Mouse (Mus musculus) gastrocnemius, adult 2 months (tissue): ENCODE measurements around the gene Gng10. TPM values are rescaled to one million over a fixed set of nuclear protein-coding genes. Genes with fewer than 3 reads are reported as not detected.

Source experiments
- DNase-seq: peaks from one replicate; pipeline ENCODE4 v3.0.0; 2022
- H3K27ac ChIP-seq: fragments of 200-600 bp; 2 replicates; pipeline ENCODE4 v1.8.1; 2022; ENCODE audit warnings: mild to moderate bottlenecking
- H3K4me3 ChIP-seq: fragments of 200-600 bp; 2 replicates; pipeline ENCODE4 v1.8.1; 2022; ENCODE audit warnings: mild to moderate bottlenecking, moderate library complexity
- CTCF ChIP-seq: fragments of 200-600 bp; IDR thresholded peaks from 2 replicates; pipeline ENCODE4 v1.8.1; 2022; ENCODE audit warnings: antibody characterized with exemption, mild to moderate bottlenecking, moderate library complexity
- intact Hi-C: fragments of 180-260 bp; cut with DNase I; formaldehyde crosslinking; loops from one replicate; pipeline ENCODE4 v1.15.1; 2025
- total RNA-seq, 2 experiments: library from RNA; stranded (reverse); gene quantifications; 2 replicates each; pipeline ENCODE4 v1.2.3; 2021

Gng10 gene
- total RNA-seq, 2 experiments from 2014 or later = 5.2 to 6.7 TPM

- intact Hi-C loops = loop anchor here (1.0 to 5.0 kb wide), 2 partner anchors 14 to 37 kb away; partner anchors contain the start of gene Gng10
- Histone ChIP-seq H3K4me3 (no peak overlapping the region), H3K27ac (no peak overlapping the region)
- peak; percentile 46 for DNase-seq
- TF ChIP-seq CTCF = peak; percentile 57
Measured at GRCm38 (mm10) chr4:59000614-59001013, 34.3 kb upstream of the Gng10 start.

GRCm38 (mm10) chr4:59002948-59003805 is 31.7 kb upstream of the Gng10 start, which contains the start of gene Gm20503:
Gene Gm20503 (plus strand): TSS chr4:59003210.
- no peak for TF ChIP-seq CTCF
- intact Hi-C loops = loop anchor here (5.0 kb wide), 1 partner anchor 34 kb away; the partner anchor contains the start of gene Gng10

GRCm38 (mm10) chr4:59003806-59004200 is 31.1 kb upstream of the Gng10 start:
- intact Hi-C loops = loop anchor here (5.0 kb wide), 1 partner anchor 33 kb away; the partner anchor contains the start of gene Gng10
- H3K27ac ChIP-seq = peak overlapping the region; percentile 97

More at GRCm38 (mm10) chr4:59002948-59003805, 31.7 kb upstream of the Gng10 start, which contains the start of gene Gm20503:
- Histone ChIP-seq H3K4me3 (peak within 1 kb of the TSS; percentile 92), H3K27ac (peak within 1 kb of the TSS; percentile 97)
- DNase-seq = peak; percentile 97

GRCm38 (mm10) chr4:59006211-59006610 is 28.7 kb upstream of the Gng10 start:
- intact Hi-C loops = no loop called here
- H3K27ac ChIP-seq = peak overlapping the region; percentile 97
- peak overlapping the region; percentile 39 for H3K4me3 ChIP-seq
- DNase-seq = no peak
- no peak for TF ChIP-seq CTCF

More at GRCm38 (mm10) chr4:59003806-59004200, 31.1 kb upstream of the Gng10 start:
- DNase-seq = no peak
- no peak for TF ChIP-seq CTCF
- H3K4me3 ChIP-seq = peak overlapping the region; percentile 92

GRCm38 (mm10) chr4:59007016-59007415 is 27.9 kb upstream of the Gng10 start:
- peak overlapping the region; percentile 39 for H3K4me3 ChIP-seq
- peak overlapping the region; percentile 97 for H3K27ac ChIP-seq
- intact Hi-C loops = no loop called here
- TF ChIP-seq CTCF = no peak
- peak; percentile 31 for DNase-seq

GRCm38 (mm10) chr4:59007974-59008373 is 26.9 kb upstream of the Gng10 start:
- no peak for TF ChIP-seq CTCF
- no peak overlapping the region for H3K4me3 ChIP-seq
- peak overlapping the region; percentile 97; the same call in 1 of the 2 replicates for H3K27ac ChIP-seq
- DNase-seq = no peak
- intact Hi-C loops = no loop called here

GRCm38 (mm10) chr4:59009186-59009585 is 25.7 kb upstream of the Gng10 start:
- intact Hi-C loops = no loop called here
- Histone ChIP-seq H3K27ac (no peak overlapping the region), H3K4me3 (no peak overlapping the region)
- no peak for TF ChIP-seq CTCF
- DNase-seq = no peak

GRCm38 (mm10) chr4:59009696-59010095 is 25.2 kb upstream of the Gng10 start:
- H3K4me3 ChIP-seq = no peak overlapping the region
- DNase-seq = no peak
- TF ChIP-seq CTCF = no peak
- H3K27ac ChIP-seq = no peak overlapping the region
- intact Hi-C loops = no loop called here

GRCm38 (mm10) chr4:59011446-59011845 is 23.4 kb upstream of the Gng10 start:
- H3K27ac ChIP-seq = 0 out of 2 replicates have a peak overlapping the region, but pooled peaks have one; percentile 20
- no peak for DNase-seq
- intact Hi-C loops = no loop called here
- no peak for TF ChIP-seq CTCF
- no peak overlapping the region for H3K4me3 ChIP-seq

- peak overlapping the region; percentile 77 for H3K27ac ChIP-seq
- H3K4me3 ChIP-seq = no peak overlapping the region
- DNase-seq = peak; percentile 71
- intact Hi-C loops = no loop called here
- no peak for TF ChIP-seq CTCF
Measured at GRCm38 (mm10) chr4:59015181-59015580, 19.7 kb upstream of the Gng10 start.

GRCm38 (mm10) chr4:59016922-59017321 is 18.0 kb upstream of the Gng10 start:
- Histone ChIP-seq H3K27ac (no peak overlapping the region; the same call in 1 of the 2 replicates), H3K4me3 (no peak overlapping the region)
- DNase-seq = no peak
- intact Hi-C loops = no loop called here
- no peak for TF ChIP-seq CTCF

GRCm38 (mm10) chr4:59034325-59034917 is 467 bp upstream of the Gng10 start:
- intact Hi-C loops = no loop called here
- H3K27ac ChIP-seq = peak overlapping the region; percentile 84
- H3K4me3 ChIP-seq = peak overlapping the region; percentile 87
- no peak for TF ChIP-seq CTCF
- peak; percentile 38 for DNase-seq
